Comparison of ENCODE assay signal across 8 mouse cellular contexts in genomic region chr2:151972880-151973594, GRCm38 (mm10). TPM values are rescaled to one million over a fixed set of nuclear protein-coding genes. Genes with fewer than 3 reads are reported as not detected.
DNase-seq lines count a peak whose midpoint lies in the region; ATAC-seq and TF ChIP-seq lines count a peak whose summit lies in the region.

No protein-coding gene starts in this region.

- peaks cover 53% of the 10 kb centered on the region for H3K4me1 ChIP-seq in embryonic facial prominence, embryonic 13.5 days
- peaks cover 36% of the 10 kb centered on the region for H3K4me1 ChIP-seq in stomach, embryonic 14.5 days (ENCODE audit: control insufficient read depth, insufficient read depth, low read length)

- H3K9me3 ChIP-seq in embryonic facial prominence, embryonic 13.5 days, result no peaks in the 10 kb centered on the region
- no peaks in the 10 kb centered on the region for H3K9me3 ChIP-seq in stomach, embryonic 14.5 days (ENCODE audit: control insufficient read depth, low read depth, low read length)

- 0 out of 2 replicates have a peak, but pooled peaks have one; percentile 26 for ATAC-seq in embryonic facial prominence, embryonic 13.5 days (ENCODE audit: insufficient number of reproducible peaks, insufficient read depth, low FRiP score, low TSS enrichment, low read depth)
- peak; percentile 54 for ATAC-seq in inflammation-experienced regulatory T-cells, adult 6 months
- peak; percentile 51 for ATAC-seq in megakaryocyte, adult 5-6 weeks (ENCODE audit: poor library complexity, severe bottlenecking)
- ATAC-seq in stomach, embryonic 14.5 days (ENCODE audit: insufficient number of reproducible peaks, insufficient read depth, low FRiP score, low read depth), result 0 out of 2 replicates have a peak, but pooled peaks have one; percentile 7

- intact Hi-C loops in left cerebral cortex, adult 2 months (cut with DNase I), result no loop called here

- H3K4me3 ChIP-seq in layer of hippocampus, adult 2 months, result peak overlapping the region; percentile 32; the same call in 1 of the 2 replicates
- peak overlapping the region; percentile 32 for H3K4me3 ChIP-seq in embryonic facial prominence, embryonic 13.5 days
- H3K4me3 ChIP-seq in stomach, embryonic 14.5 days (ENCODE audit: low read depth, low read length), result peak overlapping the region; percentile 17; the same call in 1 of the 2 replicates
- H3K4me3 ChIP-seq in left cerebral cortex, adult 2 months, result no peak overlapping the region

- H3K4me2 ChIP-seq in embryonic facial prominence, embryonic 13.5 days, result peak overlapping the region; percentile 55
- peak overlapping the region; percentile 46 for H3K4me2 ChIP-seq in stomach, embryonic 14.5 days (replicated peaks; ENCODE audit: low read depth, low read length)

- peaks cover 21% of the 10 kb centered on the region for H3K36me3 ChIP-seq in embryonic facial prominence, embryonic 13.5 days
- peaks cover 17% of the 10 kb centered on the region for H3K36me3 ChIP-seq in stomach, embryonic 14.5 days (ENCODE audit: control insufficient read depth, insufficient read depth, low read length)

- peaks cover 39% of the 10 kb centered on the region for H3K27me3 ChIP-seq in embryonic facial prominence, embryonic 13.5 days
- H3K27me3 ChIP-seq in stomach, embryonic 14.5 days (ENCODE audit: control insufficient read depth, insufficient read depth, low read length), result no peaks in the 10 kb centered on the region

- WGBS in embryonic facial prominence, embryonic 13.5 days, result 23% methylated on average over 23 of the region's 23 CpGs
- 29% methylated on average over 23 of the region's 23 CpGs for WGBS in stomach, embryonic 14.5 days

- H3K9ac ChIP-seq in embryonic facial prominence, embryonic 13.5 days, result peak overlapping the region; percentile 44
- H3K9ac ChIP-seq in stomach, embryonic 14.5 days (replicated peaks; ENCODE audit: low read depth, low read length), result peak overlapping the region; percentile 14; the same call in 1 of the 2 replicates

- DNase-seq in layer of hippocampus, adult 2 months (ENCODE audit: low spot score in 2 of 2), result no peak
- no peak for DNase-seq in layer of hippocampus, postnatal 25 days (ENCODE audit: extremely low spot score in 1 of 2, low spot score in 1 of 2)
- DNase-seq in frontal cortex, postnatal 36 days (ENCODE audit: low spot score in 2 of 2), result no peak
- no peak for DNase-seq in left cerebral cortex, adult 2 months (ENCODE audit: extremely low spot score in 1 of 2, low spot score in 2 of 2)

- no peak for TF ChIP-seq CTCF in layer of hippocampus, adult 2 months (conservative IDR thresholded peaks at IDR 0.05)
- no peak for TF ChIP-seq CTCF in left cerebral cortex, adult 2 months (IDR thresholded peaks at IDR 0.05)

- no peak overlapping the region for H3K27ac ChIP-seq in layer of hippocampus, adult 2 months
- H3K27ac ChIP-seq in embryonic facial prominence, embryonic 13.5 days, result peak overlapping the region; percentile 55; the same call in 1 of the 2 replicates
- peak overlapping the region; percentile 58 for H3K27ac ChIP-seq in stomach, embryonic 14.5 days (ENCODE audit: low read length)
- H3K27ac ChIP-seq in left cerebral cortex, adult 2 months, result no peak overlapping the region

RNA-seq across cellular contexts. Expression of gene Fam110a, which starts 7.0 kb away (rescaled TPM):
- 1 to 10 TPM; 7.8 to 8.0 TPM for total RNA-seq in layer of hippocampus, adult 2 months (2021)
- 1 to 10 TPM; 7.7 to 8.5 TPM for total RNA-seq in layer of hippocampus, postnatal 25 days (2021)
- 20.9 and 23.7 TPM in 2 replicates for polyA plus RNA-seq in embryonic facial prominence, embryonic 13.5 days (2015; fragmentation: Nextera tagmentation; extraction: Ambion mirVana)
- polyA plus RNA-seq in inflammation-experienced regulatory T-cells, adult 6 months (2017; shearing (Covaris generic)), result 10 to 100 TPM; 16.4 to 27.4 (median 18.3) TPM
- total RNA-seq in megakaryocyte, adult 5-6 weeks (2015), result 7.8 and 14.8 TPM in 2 replicates
- 6.0 and 8.6 TPM in 2 replicates for total RNA-seq in megakaryocyte, adult 5-6 weeks (2017)
- polyA plus RNA-seq in stomach, embryonic 14.5 days (2014; fragmentation: Nextera tagmentation; extraction: Ambion mirVana), result 27.4 and 28.6 TPM in 2 replicates
- total RNA-seq in left cerebral cortex, adult 2 months (2021), result 1 to 10 TPM; 6.6 to 6.7 TPM

RNA-seq across cellular contexts. Expression of gene Slc52a3, which starts 23.3 kb away (rescaled TPM):
- total RNA-seq in layer of hippocampus, adult 2 months (2021), result 1 to 10 TPM; 2.8 to 2.9 TPM
- total RNA-seq in layer of hippocampus, postnatal 25 days (2021), result 1 to 10 TPM; 2.6 TPM
- polyA plus RNA-seq in embryonic facial prominence, embryonic 13.5 days (2015; fragmentation: Nextera tagmentation; extraction: Ambion mirVana), result 1.4 and 2.2 TPM in 2 replicates
- 10 to 100 TPM in 1 of 3 experiments, 1 to 10 TPM in 2; 5.3 to 16.5 (median 8.9) TPM for polyA plus RNA-seq in inflammation-experienced regulatory T-cells, adult 6 months (2017; shearing (Covaris generic))
- total RNA-seq in megakaryocyte, adult 5-6 weeks (2015), result 1.0 and 1.4 TPM in 2 replicates
- 0.07 and 0.53 TPM in 2 replicates for total RNA-seq in megakaryocyte, adult 5-6 weeks (2017)
- 2.9 and 3.6 TPM in 2 replicates for polyA plus RNA-seq in stomach, embryonic 14.5 days (2014; fragmentation: Nextera tagmentation; extraction: Ambion mirVana)
- total RNA-seq in left cerebral cortex, adult 2 months (2021), result 1 to 10 TPM; 2.6 to 2.9 TPM

Comparison
In these comparisons a context has a peak if more than half of its experiments do, and no peak if none do; other contexts are left out.
1. H3K27ac ChIP-seq: peak in embryonic facial prominence, embryonic 13.5 days (single experiment) and stomach, embryonic 14.5 days (single experiment); none in layer of hippocampus, adult 2 months (single experiment) and left cerebral cortex, adult 2 months (single experiment).
2. Peak in every context shown above with its lines, with median percentiles within 50 percentile points of each other: ATAC-seq.